Mouse (Mus musculus): ENCODE data around the gene Trio.

Gene Trio

GRCm38 (mm10) chr15:28025447-28026166, at the start of gene Trio:
TSS of gene Trio (minus strand) at chr15:28025848.
- DNase-seq (ENCODE audit: low spot score): peak; percentile 99

DNA sequence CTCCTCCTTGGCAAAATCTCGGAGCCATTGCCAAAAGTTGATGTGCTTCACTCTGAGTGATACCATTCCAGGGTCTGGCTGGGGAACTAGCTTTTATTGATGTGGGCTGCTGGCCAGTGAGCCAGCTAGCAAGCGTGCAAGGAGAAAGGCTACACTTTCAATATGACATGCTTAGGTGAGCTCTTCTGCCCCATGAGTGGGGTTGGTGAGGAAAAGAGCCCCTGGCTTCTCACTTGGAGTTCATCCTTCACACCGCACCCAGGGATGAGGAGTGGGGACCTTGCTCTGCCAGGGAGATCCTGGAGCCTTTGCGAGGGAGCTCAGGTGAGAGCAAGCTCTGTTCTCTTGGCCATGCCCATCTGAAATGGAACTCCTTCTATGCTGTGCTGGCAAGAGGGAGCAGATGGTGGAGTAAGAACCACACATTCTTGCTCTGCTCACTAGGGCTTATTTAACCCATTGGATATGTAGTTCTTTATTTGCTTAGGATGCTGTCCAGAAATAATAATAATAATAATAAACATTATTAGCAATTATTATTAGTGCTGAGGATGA, 48.8 kb upstream of the Trio start:
- no peak for DNase-seq (ENCODE audit: low spot score)

GRCm38 (mm10) chr15:28071601-28072000, 46.0 kb upstream of the Trio start:
- no peak for DNase-seq (ENCODE audit: low spot score)

- DNase-seq (ENCODE audit: low spot score): no peak
These were observed 45.2 kb upstream of the Trio start for GRCm38 (mm10) chr15:28070771-28071419.

DNA sequence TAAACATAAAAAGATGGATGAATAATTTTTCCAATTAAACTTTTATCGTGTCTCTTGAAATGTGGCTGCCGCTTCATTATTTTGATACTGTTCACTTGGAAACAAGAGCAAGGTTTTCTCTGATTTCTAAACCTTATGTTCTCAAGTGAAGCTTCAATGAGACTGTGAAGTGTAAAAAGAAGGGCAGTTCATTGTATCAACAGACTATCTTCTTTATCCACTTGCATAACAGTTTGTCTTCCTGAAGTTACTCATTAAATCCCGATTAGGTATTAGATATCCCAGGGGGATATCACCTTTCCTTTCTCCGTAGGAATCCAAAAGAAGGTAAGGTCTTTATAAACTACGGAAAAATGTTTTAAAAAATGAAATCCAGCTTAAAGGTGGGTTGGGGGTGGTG, 44.6 kb upstream of the Trio start:
- no peak for DNase-seq (ENCODE audit: low spot score)

DNA sequence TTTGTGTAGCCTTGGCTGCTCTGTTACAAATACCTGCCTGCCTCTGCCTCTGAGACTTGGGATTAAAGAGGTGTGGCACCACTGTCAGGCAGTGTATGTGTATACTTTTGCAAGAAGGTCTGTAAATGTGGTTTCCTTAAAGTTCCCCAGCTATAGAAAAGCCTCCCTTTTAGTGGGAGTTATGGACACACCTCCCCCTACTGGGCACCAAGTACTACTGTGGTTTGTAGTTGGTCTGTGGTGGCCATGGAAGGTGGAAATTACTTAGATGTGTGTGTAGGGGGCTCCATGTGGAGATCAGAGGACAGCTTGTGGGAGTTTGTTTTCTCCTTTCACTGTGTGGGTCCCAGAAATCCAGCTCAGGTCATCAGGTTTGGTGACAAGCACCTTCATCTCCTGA, 41.7 kb upstream of the Trio start:
- DNase-seq (ENCODE audit: low spot score): no peak

GRCm38 (mm10) chr15:28066468-28066867, 40.8 kb upstream of the Trio start:
- DNase-seq (ENCODE audit: low spot score): no peak

GRCm38 (mm10) chr15:28065572-28065971, 39.9 kb upstream of the Trio start:
- no peak for DNase-seq (ENCODE audit: low spot score)

DNA sequence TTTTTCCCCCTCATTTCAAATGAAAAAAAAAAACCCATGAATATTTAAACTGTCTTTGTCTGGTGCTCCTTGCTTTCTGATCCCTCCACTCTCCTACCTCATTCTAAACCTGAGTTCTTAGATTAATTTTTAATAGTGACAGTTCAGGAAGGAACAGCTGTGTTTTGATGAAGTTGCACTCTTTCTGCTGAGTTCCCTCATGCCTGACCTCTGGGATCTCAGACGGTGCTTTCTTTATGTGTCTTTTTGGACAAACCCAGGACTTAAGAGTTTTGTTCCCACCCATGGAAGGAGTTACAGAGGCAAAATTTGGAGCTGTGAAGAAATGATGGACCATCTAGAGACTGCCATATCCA, 39.1 kb upstream of the Trio start:
- no peak for DNase-seq (ENCODE audit: low spot score)

DNA sequence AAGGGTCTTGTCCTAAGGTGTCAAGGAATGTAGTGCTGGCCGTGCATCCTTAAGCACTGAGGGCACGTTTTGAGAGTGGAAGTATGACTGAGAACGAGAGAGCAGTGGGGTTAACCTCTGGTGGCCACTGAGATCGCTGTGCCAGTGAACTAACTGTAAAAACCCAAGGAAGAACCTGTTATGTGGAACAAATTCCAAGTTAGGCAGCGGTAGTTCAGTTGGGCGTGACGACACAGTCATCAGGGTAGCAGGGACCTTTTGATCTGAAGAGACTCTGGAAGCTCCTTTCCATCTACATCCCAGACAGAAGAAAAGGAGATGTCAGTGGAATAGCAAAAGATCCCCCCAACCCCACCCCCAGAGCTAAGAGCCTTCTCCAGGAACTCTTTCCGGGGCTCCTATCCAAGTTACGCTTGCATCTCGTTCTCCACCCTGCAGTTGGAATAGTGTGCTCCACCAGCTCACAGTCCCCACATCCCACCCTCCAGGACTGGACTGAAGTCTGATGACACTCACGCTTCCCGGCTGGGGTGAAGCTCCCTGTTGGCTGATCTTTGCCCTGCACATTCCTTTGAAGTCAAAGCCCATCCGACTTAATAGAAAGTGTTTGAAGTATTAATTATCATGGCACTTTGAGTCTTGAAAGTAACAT, 38.6 kb upstream of the Trio start:
- DNase-seq (ENCODE audit: low spot score): no peak

GRCm38 (mm10) chr15:28063466-28063865, 37.8 kb upstream of the Trio start:
- no peak for DNase-seq (ENCODE audit: low spot score)

GRCm38 (mm10) chr15:28062016-28062415, 36.4 kb upstream of the Trio start:
- DNase-seq (ENCODE audit: low spot score): no peak

GRCm38 (mm10) chr15:28060977-28061376, 35.3 kb upstream of the Trio start:
- DNase-seq (ENCODE audit: low spot score): no peak

DNA sequence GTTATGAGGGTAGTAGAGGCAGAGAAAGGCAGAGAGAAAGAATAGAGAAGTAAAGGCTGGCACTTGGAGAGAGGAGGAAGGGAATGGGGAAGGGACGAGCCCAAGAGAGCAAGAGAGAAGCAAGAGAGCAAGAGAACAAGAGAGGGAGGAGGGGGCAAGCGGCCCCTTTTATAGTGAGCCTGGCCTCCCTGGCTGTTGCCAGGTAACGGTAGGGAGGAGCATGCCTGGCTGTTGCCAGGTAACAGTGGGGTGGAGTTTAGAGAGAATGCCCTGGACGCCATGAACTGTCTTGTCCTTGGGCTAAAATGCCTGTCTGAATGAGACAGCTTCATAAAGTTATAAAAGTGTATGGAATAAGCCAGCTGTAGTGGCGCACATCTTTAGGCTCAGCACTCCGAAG, 34.8 kb upstream of the Trio start:
- DNase-seq (ENCODE audit: low spot score): no peak

- DNase-seq (ENCODE audit: low spot score): no peak
These were observed 31.9 kb upstream of the Trio start for GRCm38 (mm10) chr15:28057545-28057944.

- DNase-seq (ENCODE audit: low spot score): no peak
These were observed 29.1 kb upstream of the Trio start for GRCm38 (mm10) chr15:28054731-28055130.

DNA sequence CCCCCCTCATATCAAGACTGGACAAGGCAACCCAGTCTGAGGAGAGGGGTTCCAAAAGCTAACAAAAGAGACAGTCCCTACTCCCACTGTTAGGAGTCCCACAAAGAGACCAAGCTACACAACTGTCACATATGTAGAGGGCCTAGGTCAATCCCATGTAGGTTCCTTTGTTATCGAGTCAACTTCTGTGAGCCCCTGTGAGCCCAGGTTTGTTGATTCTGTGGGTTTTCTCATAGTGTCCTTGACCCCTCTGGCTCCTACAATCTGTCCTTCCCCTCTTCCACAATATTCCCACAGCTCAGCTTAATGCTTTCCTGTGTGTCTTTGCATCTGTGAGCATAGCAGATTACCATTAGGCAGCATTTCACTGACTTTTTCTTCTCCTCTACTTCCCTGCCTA, 28.5 kb upstream of the Trio start:
- no peak for DNase-seq (ENCODE audit: low spot score)

DNA sequence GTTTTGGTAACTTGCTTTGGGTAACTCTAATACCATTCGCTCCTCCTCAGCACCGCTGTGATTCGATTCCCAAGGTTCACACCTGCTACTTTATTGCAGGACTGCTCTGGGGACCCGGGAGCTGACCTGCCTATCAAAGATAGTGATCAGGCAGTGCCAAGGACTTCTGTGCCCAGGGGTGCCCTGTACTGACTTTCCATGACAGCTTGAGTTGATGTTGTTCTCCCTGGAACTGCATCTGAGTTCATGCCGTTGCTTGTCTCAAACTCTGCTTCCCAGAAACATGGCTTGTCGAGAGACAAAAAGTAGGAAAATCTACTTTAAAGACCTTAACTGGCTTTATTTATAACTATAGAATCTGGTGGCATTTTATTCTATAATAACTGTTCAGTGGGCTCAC, 27.6 kb upstream of the Trio start:
- no peak for DNase-seq (ENCODE audit: low spot score)

- DNase-seq (ENCODE audit: low spot score): no peak
These were observed 26.2 kb upstream of the Trio start for GRCm38 (mm10) chr15:28051811-28052210.

- DNase-seq (ENCODE audit: low spot score): no peak
These were observed 25.5 kb upstream of the Trio start for GRCm38 (mm10) chr15:28051104-28051625.

DNA sequence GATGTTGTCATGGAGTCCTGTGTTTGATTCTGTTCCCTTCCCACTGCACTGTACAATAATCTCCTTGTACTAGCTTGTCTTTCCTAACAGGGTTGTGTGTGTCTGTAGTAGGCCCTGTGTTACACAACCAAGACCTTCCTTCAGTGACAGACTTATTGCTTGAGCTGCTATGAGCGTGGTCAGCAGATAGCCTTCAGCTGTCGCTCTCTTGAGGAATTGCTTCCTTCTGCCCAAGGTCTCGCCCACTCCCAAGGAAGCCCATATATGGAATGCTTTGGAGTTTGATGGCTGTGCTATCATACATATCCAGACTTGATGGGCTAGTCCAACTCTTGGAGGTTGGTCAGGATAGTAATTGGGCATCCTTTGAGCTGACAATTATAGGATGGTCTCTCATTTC, 22.1 kb upstream of the Trio start:
- DNase-seq (ENCODE audit: low spot score): no peak

DNA sequence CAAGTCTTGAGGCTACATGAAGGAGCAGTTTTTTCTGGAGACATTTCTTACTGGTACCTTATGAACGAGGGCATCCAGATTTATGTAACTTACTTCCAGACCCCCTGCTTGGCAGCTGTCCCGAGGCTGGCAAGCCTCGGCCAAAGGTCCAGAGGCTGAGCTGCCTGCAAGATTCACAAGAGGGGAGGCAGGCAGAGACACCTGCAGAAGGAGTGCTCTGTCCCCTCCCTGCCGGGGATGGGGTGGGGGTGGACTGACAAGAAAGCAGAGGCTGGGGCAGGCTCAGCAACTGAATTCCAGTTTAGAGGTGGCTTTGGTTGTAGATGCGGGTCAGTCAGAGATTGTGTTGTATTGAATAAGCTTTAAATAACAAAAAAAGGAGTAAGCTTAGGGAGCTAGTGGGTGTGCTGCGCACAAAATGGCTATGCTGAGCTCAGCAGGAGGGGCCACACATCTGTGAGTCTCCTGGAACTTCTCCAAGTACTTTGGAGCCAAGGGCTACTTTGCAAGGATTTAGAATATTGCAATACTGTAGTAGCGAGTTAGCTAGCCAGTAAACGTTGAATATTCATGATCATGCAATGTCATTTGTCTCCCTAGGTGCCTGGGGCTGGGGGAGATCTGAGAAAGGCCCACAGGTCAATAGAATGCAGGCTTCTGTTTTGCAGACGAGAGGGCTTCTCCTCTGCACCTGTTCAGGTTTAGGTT, 15.7 kb upstream of the Trio start:
- DNase-seq (ENCODE audit: low spot score): no peak
